Mouse (Mus musculus) T-helper 2 cell (primary cell): Measurements from ENCODE around the gene Rpusd3.

Source experiments
- in situ Hi-C: fragments of 300-600 bp; cut with MboI, MseI; formaldehyde crosslinking; loops from one replicate; pipeline ENCODE4 v1.15.1; 2025; ENCODE audit warnings: high pct_unique_total_duplicates

Rpusd3 gene

GRCm38 (mm10) chr6:113388960-113389359 is 30.2 kb downstream of the Rpusd3 start, which contains the start of gene Ttll3:
TSS of gene Ttll3 (plus strand) at chr6:113389260.
- in situ Hi-C loops: no loop called here

- in situ Hi-C loops: no loop called here
Measured at GRCm38 (mm10) chr6:113386025-113386424, 33.1 kb downstream of the Rpusd3 start.

- in situ Hi-C loops: no loop called here
Measured at GRCm38 (mm10) chr6:113385160-113385714, 33.9 kb downstream of the Rpusd3 start.

GRCm38 (mm10) chr6:113384351-113384927 is 34.7 kb downstream of the Rpusd3 start:
- in situ Hi-C loops: no loop called here

- in situ Hi-C loops: no loop called here
Measured at GRCm38 (mm10) chr6:113380480-113380879, 38.7 kb downstream of the Rpusd3 start.

GRCm38 (mm10) chr6:113379246-113379645 is 39.9 kb downstream of the Rpusd3 start:
- in situ Hi-C loops: loop anchor here (5.0 kb wide), 2 partner anchors 52 to 332 kb away; partner anchors contain the start of genes Ogg1 and Thumpd3

- in situ Hi-C loops: loop anchor here (5.0 kb wide), 2 partner anchors 50 to 330 kb away; partner anchors contain the start of genes Ogg1 and Thumpd3
Measured at GRCm38 (mm10) chr6:113377496-113378385, 41.4 kb downstream of the Rpusd3 start, which contains the start of the genes Tada3 and Arpc4. TSS of gene Tada3 (minus strand) at chr6:113377883. TSS of gene Arpc4 (plus strand) at chr6:113378115.

- in situ Hi-C loops: loop anchor here (5.0 kb wide), 2 partner anchors 50 to 330 kb away; partner anchors contain the start of genes Ogg1 and Thumpd3
Measured at GRCm38 (mm10) chr6:113377172-113377495, 42.0 kb downstream of the Rpusd3 start.

GRCm38 (mm10) chr6:113373491-113373890 is 45.6 kb downstream of the Rpusd3 start:
- in situ Hi-C loops: no loop called here

- in situ Hi-C loops: no loop called here
Measured at GRCm38 (mm10) chr6:113370194-113370929, 48.8 kb downstream of the Rpusd3 start.

- in situ Hi-C loops: no loop called here
Measured at GRCm38 (mm10) chr6:113368577-113368976, 50.6 kb downstream of the Rpusd3 start.

GRCm38 (mm10) chr6:113368124-113368523 is 51.0 kb downstream of the Rpusd3 start:
- in situ Hi-C loops: no loop called here

GRCm38 (mm10) chr6:113367574-113367973 is 51.6 kb downstream of the Rpusd3 start:
- in situ Hi-C loops: no loop called here

- in situ Hi-C loops: no loop called here
Measured at GRCm38 (mm10) chr6:113366639-113367038, 52.5 kb downstream of the Rpusd3 start.
